Mouse (Mus musculus) stomach, embryonic 14.5 days (tissue): ENCODE measurements at regions not wholly inside any gene's neighbourhood (a gene's known extent, or its start where the extent isn't known, plus 50 kb on each side); places are given as distances from the start of the nearest gene placed in this dataset.
"Not testable (repeated sequence)": the region's sequence is repeated elsewhere in the genome, so short reads cannot be mapped to it uniquely, and the experiment has no call there.

Experiments
- ATAC-seq: fragments of 200-750 bp; cut with Nextera tagmentation; 2 replicates; pipeline ENCODE4 v1.8.0; 2017; ENCODE audit warnings: low read depth, moderate TSS enrichment; ENCODE audit not compliant: insufficient number of reproducible peaks, insufficient read depth, low FRiP score
- H3K27ac ChIP-seq: fragments of 300-500 bp; sonication (generic); 2 replicates; pipeline ENCODE4 v1.5.1; 2014; ENCODE audit warnings: mild to moderate bottlenecking, low read length, moderate library complexity, mixed read lengths
- H3K27me3 ChIP-seq: fragments of 300-500 bp; sonication (generic); 2 replicates; pipeline ENCODE4 v1.6.1; 2014; ENCODE audit warnings: low read length, control low read depth, mixed read lengths; ENCODE audit not compliant: control insufficient read depth, insufficient read depth
- H3K36me3 ChIP-seq: fragments of 300-500 bp; sonication (generic); 2 replicates; pipeline ENCODE4 v1.6.1; 2014; ENCODE audit warnings: mild to moderate bottlenecking, control low read depth, low read length, moderate library complexity, mixed read lengths; ENCODE audit not compliant: control insufficient read depth, insufficient read depth
- H3K4me1 ChIP-seq: fragments of 300-500 bp; sonication (generic); 2 replicates; pipeline ENCODE4 v1.6.1; 2014; ENCODE audit warnings: low read length, control low read depth, mixed read lengths; ENCODE audit not compliant: control insufficient read depth, insufficient read depth
- H3K4me2 ChIP-seq: fragments of 300-500 bp; sonication (generic); replicated peaks from 2 replicates; pipeline ENCODE4 v1.6.1; 2014; ENCODE audit warnings: low read depth, low read length, control low read depth
- H3K4me3 ChIP-seq: fragments of 300-500 bp; sonication (generic); 2 replicates; pipeline ENCODE4 v1.5.1; 2014; ENCODE audit warnings: low read depth, low read length, control low read depth
- H3K9ac ChIP-seq: fragments of 300-500 bp; sonication (generic); replicated peaks from 2 replicates; pipeline ENCODE4 v1.6.1; 2014; ENCODE audit warnings: low read depth, mild to moderate bottlenecking, control low read depth, low read length, moderate library complexity, mixed read lengths
- H3K9me3 ChIP-seq: fragments of 300-500 bp; sonication (generic); 2 replicates; pipeline ENCODE4 v1.6.1; 2016; ENCODE audit warnings: low read depth, low read length, control low read depth; ENCODE audit not compliant: control insufficient read depth
- WGBS: fragments of 180-500 bp; shearing (Covaris S2); extraction: QIAGEN DNeasy Blood & Tissue Kit; methylation state at CpG from one replicate; pipeline ENCODE4 v1.1.7; 2014; 5-methylcytosine and 5-hydroxymethylcytosine counted together

GRCm38 (mm10) chr5:3141841-3142240 is 199.4 kb upstream of the Cdk6 start:
- not testable (repeated sequence) for H3K36me3 ChIP-seq, H3K4me3 ChIP-seq, H3K4me2 ChIP-seq, ATAC-seq, H3K27ac ChIP-seq, H3K27me3 ChIP-seq, H3K9ac ChIP-seq, H3K4me1 ChIP-seq, H3K9me3 ChIP-seq
- WGBS: 90% methylated on average over 11 of the region's 11 CpGs

DNA sequence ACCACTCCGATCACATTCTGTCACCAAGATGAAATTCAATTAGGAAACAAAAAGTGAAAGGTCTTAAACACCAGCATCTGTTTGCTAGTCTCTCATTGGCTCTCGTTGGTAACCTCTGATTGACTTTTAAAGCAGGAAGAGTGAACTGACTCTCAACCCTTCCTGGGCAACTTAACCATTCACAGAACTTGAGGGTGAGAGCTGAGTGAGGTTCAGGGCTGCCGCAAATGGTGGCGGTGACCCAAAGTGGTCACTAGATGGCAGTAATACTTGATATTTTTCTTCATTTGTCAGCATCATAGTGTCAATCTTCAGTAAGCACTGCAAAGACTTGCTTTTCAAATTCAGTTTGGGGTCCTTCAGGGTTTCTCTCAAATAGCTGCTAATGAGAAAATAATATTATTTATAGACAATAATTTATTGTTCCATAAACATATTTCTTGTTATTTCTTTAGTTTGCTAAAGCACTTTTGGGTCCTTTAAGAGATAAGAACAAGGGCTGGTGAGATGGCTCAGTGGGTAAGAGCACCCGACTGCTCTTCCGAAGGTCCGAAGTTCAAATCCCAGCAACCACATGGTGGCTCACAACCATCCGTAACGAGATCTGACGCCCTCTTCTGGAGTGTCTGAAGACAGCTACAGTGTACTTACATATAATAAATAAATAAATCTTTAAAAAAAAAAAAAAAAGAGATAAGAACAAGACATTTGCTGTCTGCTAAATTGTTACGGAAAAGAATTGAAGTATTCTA is 194.6 kb upstream of the Cdk6 start:
- H3K9ac ChIP-seq, H3K4me3 ChIP-seq, H3K27me3 ChIP-seq, H3K4me2 ChIP-seq, H3K36me3 ChIP-seq, H3K9me3 ChIP-seq, H3K4me1 ChIP-seq, H3K27ac ChIP-seq: not testable (repeated sequence)
- 41% methylated on average over 8 of the region's 11 CpGs for WGBS
- ATAC-seq: peak; percentile 56; the same call in 1 of the 2 replicates

GRCm38 (mm10) chr5:3149886-3150285 is 191.4 kb upstream of the Cdk6 start:
- ATAC-seq, H3K27me3 ChIP-seq, H3K4me3 ChIP-seq, H3K36me3 ChIP-seq, H3K4me1 ChIP-seq, H3K4me2 ChIP-seq, H3K9ac ChIP-seq, H3K9me3 ChIP-seq, H3K27ac ChIP-seq: not testable (repeated sequence)
- WGBS: 76% methylated on average over 5 of the region's 5 CpGs

- not testable (repeated sequence) for H3K4me3 ChIP-seq, H3K9me3 ChIP-seq, H3K27ac ChIP-seq, H3K4me1 ChIP-seq, H3K36me3 ChIP-seq, H3K4me2 ChIP-seq, H3K27me3 ChIP-seq, H3K9ac ChIP-seq, ATAC-seq
- WGBS: 66% methylated on average over 4 of the region's 4 CpGs
These were observed 190.5 kb upstream of the Cdk6 start for GRCm38 (mm10) chr5:3150766-3151165.

DNA sequence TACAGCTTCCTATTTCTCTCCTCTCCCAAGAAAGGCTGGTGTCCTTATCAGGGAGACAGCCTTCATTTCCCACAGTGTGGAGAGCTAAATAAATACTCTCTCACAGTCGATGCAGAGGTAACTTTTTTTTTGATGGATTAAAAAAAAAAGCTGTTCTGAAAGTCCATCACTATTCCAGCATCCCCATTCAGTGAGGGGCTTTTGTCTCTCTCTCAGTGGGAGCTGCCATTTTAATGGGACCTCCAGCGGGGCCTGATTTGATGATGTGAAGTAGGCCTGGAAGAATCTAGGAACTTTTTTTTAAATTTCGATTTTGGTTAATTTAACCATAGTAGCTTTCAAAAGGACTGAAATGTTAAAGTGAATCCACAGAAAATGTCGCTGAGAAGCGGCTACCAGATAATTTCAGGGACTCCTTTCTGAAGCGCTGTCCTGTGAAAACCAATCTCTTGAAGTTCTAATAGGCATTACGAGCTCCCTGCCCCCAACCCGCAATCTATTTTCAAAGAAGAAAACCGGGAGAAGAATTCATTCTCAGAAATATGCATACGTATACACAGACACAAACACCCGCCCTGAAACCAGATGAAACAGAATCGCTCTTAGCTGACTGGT is 189.6 kb upstream of the Cdk6 start:
- H3K27ac ChIP-seq, H3K9me3 ChIP-seq, H3K4me1 ChIP-seq, H3K27me3 ChIP-seq, ATAC-seq, H3K36me3 ChIP-seq, H3K9ac ChIP-seq, H3K4me3 ChIP-seq: not testable (repeated sequence)
- H3K4me2 ChIP-seq: peak overlapping the region; percentile 46
- 14% methylated on average over 12 of the region's 12 CpGs for WGBS

- 30% methylated on average over 22 of the region's 26 CpGs for WGBS
- not testable (repeated sequence) for ATAC-seq, H3K9ac ChIP-seq
These were observed 189.0 kb upstream of the Cdk6 start for GRCm38 (mm10) chr5:3152149-3152865.

GRCm38 (mm10) chr5:3165511-3165910 is 175.8 kb upstream of the Cdk6 start:
- not testable (repeated sequence) for H3K27me3 ChIP-seq, H3K27ac ChIP-seq, H3K4me2 ChIP-seq, H3K36me3 ChIP-seq, H3K4me3 ChIP-seq, H3K9ac ChIP-seq, H3K9me3 ChIP-seq, H3K4me1 ChIP-seq, ATAC-seq
- WGBS: 89% methylated on average over 2 of the region's 2 CpGs

More at GRCm38 (mm10) chr5:3152149-3152865, 189.0 kb upstream of the Cdk6 start:
- not testable (repeated sequence) for H3K27me3 ChIP-seq, H3K36me3 ChIP-seq, H3K9me3 ChIP-seq, H3K4me1 ChIP-seq, H3K27ac ChIP-seq
- Histone ChIP-seq H3K4me2 (peak overlapping the region; percentile 46), H3K4me3 (peak overlapping the region; percentile 17; the same call in 1 of the 2 replicates)

DNA sequence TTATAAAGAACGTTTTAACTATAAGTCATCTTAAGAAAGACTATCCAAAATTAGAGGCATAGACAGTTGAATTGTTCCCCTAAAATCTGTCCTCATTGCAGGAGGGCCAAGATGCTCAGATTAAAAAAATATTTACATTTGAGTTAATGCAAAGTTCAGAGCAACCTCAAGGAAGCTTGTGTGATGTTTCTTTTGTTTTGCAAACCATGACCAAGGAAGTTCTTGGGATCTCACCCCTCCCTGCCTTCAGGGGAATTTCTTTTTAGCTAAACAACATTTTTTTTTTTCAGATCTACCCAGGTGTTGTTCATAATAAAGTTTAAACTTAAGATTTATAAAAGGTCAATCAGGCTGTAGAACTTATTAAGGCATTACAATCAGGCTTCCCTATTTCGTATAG is 174.8 kb upstream of the Cdk6 start:
- WGBS: 70% methylated on average over 2 of the region's 2 CpGs
- not testable (repeated sequence) for H3K36me3 ChIP-seq, H3K9me3 ChIP-seq, H3K4me1 ChIP-seq, H3K27me3 ChIP-seq, ATAC-seq, H3K4me2 ChIP-seq, H3K4me3 ChIP-seq, H3K27ac ChIP-seq, H3K9ac ChIP-seq
